Mouse (Mus musculus) heart, postnatal 4 days (tissue): ENCODE measurements around the gene Lgals12. TPM values are rescaled to one million over a fixed set of nuclear protein-coding genes. Genes with fewer than 3 reads are reported as not detected.

Experiments used
- total RNA-seq, 2 experiments: library from RNA; stranded (reverse); gene quantifications; 2 replicates each; pipeline ENCODE4 v1.2.3; 2021

Lgals12 gene
- total RNA-seq, 2 experiments from 2014 or later: 0.36 to 0.41 TPM

Other genes with a start within 250 kb of the Lgals12 start
- 10 to 100 TPM; 29.4 to 30.8 TPM for gene Spindoc, start 224.2 kb downstream of the Lgals12 start, total RNA-seq
- gene 2700081O15Rik, start 189.6 kb downstream of the Lgals12 start, total RNA-seq: 10 to 100 TPM; 28.4 to 28.5 TPM
- gene Rtn3, start 123.9 kb downstream of the Lgals12 start, total RNA-seq: 100 to 1,000 TPM; 119 TPM
- 10 to 100 TPM; 35.1 to 36.9 TPM for gene Atl3, start 113.2 kb downstream of the Lgals12 start, total RNA-seq
- gene Pla2g16, start 49.7 kb downstream of the Lgals12 start, total RNA-seq: 10 to 100 TPM; 81.0 to 81.1 TPM
- not detected for gene Hrasls5, start 5.3 kb upstream of the Lgals12 start, total RNA-seq
- gene Slc22a19, start 104.1 kb upstream of the Lgals12 start, total RNA-seq: not detected
- not detected for gene Slc22a26, start 195.5 kb upstream of the Lgals12 start, total RNA-seq